Mouse (Mus musculus) left cerebral cortex, adult 8-10 months (tissue): ENCODE data around the gene A630023A22Rik. TPM values are rescaled to one million over a fixed set of nuclear protein-coding genes. Genes with fewer than 3 reads are reported as not detected.

Source experiments
- total RNA-seq, 4 experiments: library from RNA; stranded (reverse); gene quantifications; 2 replicates each; pipeline ENCODE4 v1.2.4; 2022

Gene A630023A22Rik
- total RNA-seq, 4 experiments from 2014 or later: not detected

Other genes with a start within 250 kb of the A630023A22Rik start
- gene Gdf10, start 179.2 kb downstream of the A630023A22Rik start, total RNA-seq: 1 to 10 TPM; 2.8 to 3.4 (median 2.9) TPM
- not detected for gene Gdf2, start 161.7 kb downstream of the A630023A22Rik start, total RNA-seq
- gene Rbp3, start 148.8 kb downstream of the A630023A22Rik start, total RNA-seq: under 1 TPM in 1 of 4 experiments, not detected in 3; 0.32 TPM
- 1 to 10 TPM; 3.4 to 4.6 (median 4.2) TPM for gene Zfp488, start 124.0 kb downstream of the A630023A22Rik start, total RNA-seq
- gene Gm30083, start 87.6 kb downstream of the A630023A22Rik start, total RNA-seq: not detected
- gene Gm5460, start 86.0 kb downstream of the A630023A22Rik start, total RNA-seq: not detected
- gene Antxrl, start 50.0 kb downstream of the A630023A22Rik start, total RNA-seq: not detected
- gene Anxa8, start 16.8 kb downstream of the A630023A22Rik start, total RNA-seq: under 1 TPM; 0.60 to 0.96 (median 0.72) TPM
- not detected for gene Npy4r, start 49.7 kb upstream of the A630023A22Rik start, total RNA-seq
- 1 to 10 TPM; 2.9 to 3.5 (median 3.2) TPM for gene Gprin2, start 98.9 kb upstream of the A630023A22Rik start, total RNA-seq
- under 1 TPM; 0.33 to 0.80 (median 0.52) TPM for gene Syt15, start 116.8 kb upstream of the A630023A22Rik start, total RNA-seq
- 10 to 100 TPM; 10.9 to 16.4 (median 12.1) TPM for gene Shld2, start 207.7 kb upstream of the A630023A22Rik start, total RNA-seq
- 100 to 1,000 TPM; 281 to 334 (median 318) TPM for gene Glud1, start 208.0 kb upstream of the A630023A22Rik start, total RNA-seq